13 mouse cellular contexts compared by ENCODE assay signal in genomic region chr2:108877141-108877540, GRCm38 (mm10).
DNase-seq lines count a peak whose midpoint lies in the region; ATAC-seq and TF ChIP-seq lines count a peak whose summit lies in the region.
"Had no signal": no experiment of that assay in that cellular context is flagged by ENCODE, and none has a peak within 500 bp of the region (broad histone marks: within the 10 kb centered on the region; RNA-seq: fewer than 3 reads in every experiment).

No protein-coding gene starts in this region.

- no peak overlapping the region for H3K4me2 ChIP-seq in kidney, postnatal 0 days (ENCODE audit: low read length)
- H3K4me2 ChIP-seq: heart, embryonic 15.5 days; lung, embryonic 15.5 days had no signal

- TF ChIP-seq CTCF in kidney, postnatal 0 days (IDR thresholded peaks at IDR 0.05; ENCODE audit: low read depth): peak; percentile 71
- peak; percentile 26 for TF ChIP-seq CTCF in E14TG2a.4 (conservative IDR thresholded peaks at IDR 0.05; ENCODE audit: low read length)

- H3K9ac ChIP-seq in kidney, postnatal 0 days (ENCODE audit: low read depth, low read length): no peak overlapping the region
- H3K9ac ChIP-seq: heart, embryonic 15.5 days; lung, embryonic 15.5 days had no signal

- H3K27ac ChIP-seq in kidney, postnatal 0 days: no peak overlapping the region
- H3K27ac ChIP-seq: heart, embryonic 15.5 days; lung, embryonic 15.5 days had no signal

- ATAC-seq in kidney, postnatal 0 days (replicated peaks; ENCODE audit: low FRiP score, low read depth): no peak
- ATAC-seq in megakaryocyte-erythroid progenitor cell, adult 5-6 weeks (replicated peaks; ENCODE audit: low FRiP score, low TSS enrichment, poor library complexity, severe bottlenecking): no peak

- no peaks in the 10 kb centered on the region for H3K27me3 ChIP-seq in kidney, postnatal 0 days (ENCODE audit: insufficient read depth, low read length)
- no peaks in the 10 kb centered on the region for H3K27me3 ChIP-seq in E14TG2a.4 (ENCODE audit: insufficient read depth, low read length)
- H3K27me3 ChIP-seq: heart, embryonic 15.5 days; lung, embryonic 15.5 days had no signal

- no peaks in the 10 kb centered on the region for H3K4me1 ChIP-seq in kidney, postnatal 0 days (replicated peaks; ENCODE audit: insufficient read depth, low read length)
- no peaks in the 10 kb centered on the region for H3K4me1 ChIP-seq in E14TG2a.4 (replicated peaks; ENCODE audit: low read depth, low read length)
- H3K4me1 ChIP-seq: heart, embryonic 15.5 days; lung, embryonic 15.5 days had no signal

- no peaks in the 10 kb centered on the region for H3K9me3 ChIP-seq in kidney, postnatal 0 days (replicated peaks; ENCODE audit: low read length)
- no peaks in the 10 kb centered on the region for H3K9me3 ChIP-seq in E14TG2a.4 (ENCODE audit: low read length)
- H3K9me3 ChIP-seq: heart, embryonic 15.5 days; lung, embryonic 15.5 days had no signal

- DNase-seq in cerebellum, adult 18-20 months: peak; percentile 2 to 7
- no peak for DNase-seq in cerebellum, postnatal 4 days (ENCODE audit: low spot score in 2 of 2)
- peak; percentile 71 for DNase-seq in kidney, postnatal 0 days (ENCODE audit: low spot score)
- DNase-seq in kidney, postnatal 25 days: no peak
- DNase-seq in embryo, embryonic 11 days: peak; percentile 65
- no peak for DNase-seq in urinary bladder, postnatal 36 days (ENCODE audit: low spot score in 2 of 2)
- DNase-seq: adrenal gland, postnatal 36 days; thymus, adult 18-20 months had no signal

- no peak overlapping the region for H3K4me3 ChIP-seq in kidney, postnatal 0 days (replicated peaks; ENCODE audit: low read depth, low read length)
- no peak overlapping the region for H3K4me3 ChIP-seq in E14TG2a.4 (replicated peaks; ENCODE audit: low read length)
- H3K4me3 ChIP-seq: erythroblast, embryonic 14.5 days; heart, embryonic 15.5 days; lung, embryonic 15.5 days had no signal

- 72% methylated on average over 4 of the region's 4 CpGs for WGBS in kidney, postnatal 0 days

- no peaks in the 10 kb centered on the region for H3K36me3 ChIP-seq in kidney, postnatal 0 days (ENCODE audit: insufficient read depth, low read length)
- H3K36me3 ChIP-seq in E14TG2a.4 (ENCODE audit: insufficient read depth, low read length): no peaks in the 10 kb centered on the region
- H3K36me3 ChIP-seq: heart, embryonic 15.5 days; lung, embryonic 15.5 days had no signal

Comparison
In these comparisons a context has a peak if more than half of its experiments do, and no peak if none do; other contexts are left out.
1. DNase-seq: peak in cerebellum, adult 18-20 months (2 of 2), kidney, postnatal 0 days (single experiment) and embryo, embryonic 11 days (single experiment); none in cerebellum, postnatal 4 days (0 of 2), kidney, postnatal 25 days (0 of 2) and urinary bladder, postnatal 36 days (0 of 2).